Mouse (Mus musculus) heart, postnatal 10 days (tissue): ENCODE measurements at regions not wholly inside any gene's neighbourhood (a gene's known extent, or its start where the extent isn't known, plus 50 kb on each side); places are given as distances from the start of the nearest gene placed in this dataset.

Experiments used
- DNase-seq, 2 experiments: peaks; one replicate each; pipeline ENCODE4 v3.0.0; 2021
- intact Hi-C: fragments of 180-260 bp; cut with DNase I; formaldehyde crosslinking; loops from one replicate; pipeline ENCODE4 v1.15.1; 2025

- intact Hi-C loops = no loop called here
- no peak for DNase-seq
Observed at GRCm38 (mm10) chr2:17811943-17812670, 80.8 kb upstream of the Nebl start.
